Mouse (Mus musculus) neural tube, embryonic 11.5 days (tissue): Measurements from ENCODE around the gene Npas1. TPM values are rescaled to one million over a fixed set of nuclear protein-coding genes. Genes with fewer than 3 reads are reported as not detected.

Experiments used
- ATAC-seq: fragments of 200-750 bp; cut with Nextera tagmentation; 2 replicates; pipeline ENCODE4 v1.8.0; 2017; ENCODE audit warnings: moderate number of reproducible peaks, mild to moderate bottlenecking, moderate TSS enrichment, moderate library complexity; ENCODE audit not compliant: insufficient read depth, low FRiP score, low TSS enrichment
- DNase-seq: peaks from one replicate; pipeline ENCODE4 v3.0.0-alpha.2; 2015; ENCODE audit warnings: low spot score
- H3K27ac ChIP-seq: fragments of 300-500 bp; sonication (generic); 2 replicates; pipeline ENCODE4 v1.5.1; 2014; ENCODE audit warnings: low read depth, mild to moderate bottlenecking, low read length
- H3K27me3 ChIP-seq: fragments of 300-500 bp; sonication (generic); 2 replicates; pipeline ENCODE4 v1.6.1; 2014; ENCODE audit warnings: mild to moderate bottlenecking, low read length, mixed read lengths; ENCODE audit not compliant: control insufficient read depth, insufficient read depth
- H3K36me3 ChIP-seq: fragments of 300-500 bp; sonication (generic); 2 replicates; pipeline ENCODE4 v1.6.1; 2014; ENCODE audit warnings: mild to moderate bottlenecking, low read length, moderate library complexity, mixed read lengths; ENCODE audit not compliant: control insufficient read depth, insufficient read depth
- H3K4me1 ChIP-seq: fragments of 300-500 bp; sonication (generic); 2 replicates; pipeline ENCODE4 v1.6.1; 2014; ENCODE audit warnings: low read length, mixed read lengths; ENCODE audit not compliant: control insufficient read depth, insufficient read depth
- H3K4me2 ChIP-seq: fragments of 300-500 bp; sonication (generic); 2 replicates; pipeline ENCODE4 v1.6.1; 2014; ENCODE audit warnings: low read depth, mild to moderate bottlenecking, moderate library complexity
- H3K4me3 ChIP-seq: fragments of 300-500 bp; sonication (generic); 2 replicates; pipeline ENCODE4 v1.5.1; 2014; ENCODE audit warnings: low read depth, low read length
- H3K9ac ChIP-seq: fragments of 300-500 bp; sonication (generic); 2 replicates; pipeline ENCODE4 v1.6.1; 2014; ENCODE audit warnings: mild to moderate bottlenecking, low read length
- H3K9me3 ChIP-seq: fragments of 300-500 bp; sonication (generic); 2 replicates; pipeline ENCODE4 v1.6.1; 2016; ENCODE audit warnings: low read length; ENCODE audit not compliant: control insufficient read depth
- WGBS: fragments of 180-500 bp; shearing (Covaris S2); extraction: QIAGEN DNeasy Blood & Tissue Kit; methylation state at CpG from one replicate; pipeline ENCODE4 v1.1.7; 2014; 5-methylcytosine and 5-hydroxymethylcytosine counted together
- polyA plus RNA-seq: library from polyadenylated mRNA; unstranded; fragments of >200 nt; fragmentation: Nextera tagmentation; extraction: Ambion mirVana; gene quantifications from 2 replicates; pipeline ENCODE4 v1.2.1, GENCODE M21; 2014

Npas1 gene
- polyA plus RNA-seq, 1 experiment from 2014 or later = 0.45 TPM

DNA sequence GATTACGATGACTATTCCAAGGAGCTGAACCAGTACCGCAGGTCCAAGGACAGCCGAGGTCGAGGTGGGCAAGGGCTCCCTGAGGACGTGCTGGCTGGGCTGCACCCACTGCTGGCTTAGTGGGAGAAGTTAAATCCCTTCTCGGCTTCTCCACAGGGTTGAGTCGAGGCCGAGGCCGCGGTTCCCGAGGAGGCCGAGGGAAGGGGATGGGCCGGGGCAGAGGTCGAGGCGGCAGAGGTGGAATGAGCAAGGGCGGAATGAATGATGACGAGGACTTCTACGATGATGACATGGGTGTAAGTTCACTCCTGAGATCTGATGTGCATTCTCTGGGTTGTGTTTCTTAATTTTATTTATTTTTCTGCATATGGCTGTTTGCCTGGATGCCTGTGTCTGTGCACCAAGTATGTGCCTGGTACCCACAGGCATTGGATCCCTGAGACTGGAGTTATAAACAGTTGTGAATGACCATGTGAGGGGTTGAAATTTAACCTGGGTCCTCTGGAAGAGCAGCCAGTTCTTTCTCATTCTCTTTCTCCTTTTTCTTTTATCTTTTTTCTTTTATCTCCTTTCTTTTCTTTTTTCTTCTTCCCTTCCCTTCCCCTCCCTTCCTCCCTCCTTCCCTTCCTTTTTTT, 55.2 kb downstream of the Npas1 start:
- Histone ChIP-seq H3K4me2 (no peak overlapping the region), H3K36me3 (peaks cover 52% of the 10 kb centered on the region)
- 92% methylated on average over 18 of the region's 18 CpGs for WGBS

GRCm38 (mm10) chr7:16420493-16421118, 56.9 kb downstream of the Npas1 start:
- 98% methylated on average over 8 of the region's 8 CpGs for WGBS
- H3K4me3 ChIP-seq = no peak overlapping the region
- DNase-seq = no peak
- no peak overlapping the region for H3K4me2 ChIP-seq
- peaks cover 56% of the 10 kb centered on the region for H3K36me3 ChIP-seq
- H3K27me3 ChIP-seq = no peaks in the 10 kb centered on the region
- no peak overlapping the region for H3K27ac ChIP-seq
- no peak for ATAC-seq
- no peak overlapping the region for H3K9ac ChIP-seq
- no peaks in the 10 kb centered on the region for H3K4me1 ChIP-seq
- no peaks in the 10 kb centered on the region for H3K9me3 ChIP-seq

More for the DNA sequence above, 55.2 kb downstream of the Npas1 start:
- Histone ChIP-seq H3K27me3 (no peaks in the 10 kb centered on the region), H3K4me3 (no peak overlapping the region), H3K4me1 (no peaks in the 10 kb centered on the region), H3K9ac (no peak overlapping the region), H3K9me3 (no peaks in the 10 kb centered on the region), H3K27ac (no peak overlapping the region)
- DNase-seq = no peak
- ATAC-seq = no peak

DNA sequence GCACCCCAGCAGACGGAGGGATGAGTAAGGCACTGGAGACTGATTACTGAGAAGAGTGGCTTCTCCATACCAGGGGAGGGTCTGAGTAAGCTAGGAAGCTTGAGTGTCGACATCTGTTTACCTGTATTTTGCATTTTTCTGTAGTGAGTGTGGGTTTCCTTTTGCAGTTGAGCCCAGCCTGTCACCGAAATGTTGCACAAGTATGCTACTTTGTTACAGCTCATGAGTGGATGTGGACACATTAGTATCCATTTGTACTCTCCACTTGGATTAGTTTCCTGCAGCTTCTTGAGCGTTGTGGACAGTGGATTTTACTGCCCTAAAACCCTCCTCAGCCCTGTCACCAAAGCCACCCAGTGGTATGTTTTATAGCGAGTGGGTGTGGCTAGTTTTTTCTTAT, 58.8 kb downstream of the Npas1 start:
- no peak overlapping the region for H3K9ac ChIP-seq
- no peaks in the 10 kb centered on the region for H3K9me3 ChIP-seq
- no peak for ATAC-seq
- no peaks in the 10 kb centered on the region for H3K27me3 ChIP-seq
- no peak overlapping the region for H3K4me2 ChIP-seq
- no peak for DNase-seq
- H3K4me1 ChIP-seq = no peaks in the 10 kb centered on the region
- H3K36me3 ChIP-seq = peaks cover 43% of the 10 kb centered on the region
- 90% methylated on average over 5 of the region's 5 CpGs for WGBS
- no peak overlapping the region for H3K27ac ChIP-seq
- no peak overlapping the region for H3K4me3 ChIP-seq

GRCm38 (mm10) chr7:16417141-16417771, 60.3 kb downstream of the Npas1 start:
- Histone ChIP-seq H3K4me3 (no peak overlapping the region), H3K4me1 (no peaks in the 10 kb centered on the region), H3K27me3 (no peaks in the 10 kb centered on the region), H3K4me2 (no peak overlapping the region), H3K9ac (no peak overlapping the region), H3K27ac (no peak overlapping the region), H3K36me3 (peaks cover 41% of the 10 kb centered on the region), H3K9me3 (no peaks in the 10 kb centered on the region)
- ATAC-seq (no peak), DNase-seq (no peak)
- 92% methylated on average over 10 of the region's 10 CpGs for WGBS

DNA sequence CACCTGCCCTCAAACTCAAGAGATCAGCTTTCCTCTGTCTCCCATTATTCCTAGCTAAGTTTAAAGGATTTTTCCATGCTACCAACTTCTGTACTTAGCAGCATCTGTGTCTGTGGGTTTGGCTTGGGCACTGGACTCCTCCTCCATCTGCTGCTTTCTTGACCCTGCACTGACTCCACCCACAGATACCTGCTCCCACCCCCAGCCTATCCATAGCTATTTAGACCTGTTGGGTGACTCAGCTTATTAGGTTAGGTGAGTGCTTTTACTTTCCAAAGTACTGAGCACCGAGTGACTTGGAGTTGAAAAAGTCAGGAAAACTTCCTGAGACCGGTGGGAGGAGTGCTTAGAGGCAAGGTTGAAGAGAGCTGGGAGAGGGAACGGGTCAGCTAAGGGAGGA, 62.1 kb downstream of the Npas1 start:
- WGBS = 94% methylated on average over 3 of the region's 3 CpGs
- Histone ChIP-seq H3K36me3 (peaks cover 29% of the 10 kb centered on the region), H3K4me1 (no peaks in the 10 kb centered on the region), H3K4me2 (no peak overlapping the region), H3K27ac (no peak overlapping the region), H3K4me3 (no peak overlapping the region), H3K9me3 (no peaks in the 10 kb centered on the region), H3K9ac (no peak overlapping the region), H3K27me3 (no peaks in the 10 kb centered on the region)
- DNase-seq (no peak), ATAC-seq (no peak)

GRCm38 (mm10) chr7:16412930-16413329, 64.6 kb downstream of the Npas1 start:
- no peak overlapping the region for H3K4me3 ChIP-seq
- H3K27me3 ChIP-seq = no peaks in the 10 kb centered on the region
- 85% methylated on average over 2 of the region's 2 CpGs for WGBS
- no peaks in the 10 kb centered on the region for H3K9me3 ChIP-seq
- peaks cover 13% of the 10 kb centered on the region for H3K36me3 ChIP-seq
- H3K4me1 ChIP-seq = no peaks in the 10 kb centered on the region
- no peak for ATAC-seq
- no peak for DNase-seq
- H3K4me2 ChIP-seq = no peak overlapping the region
- no peak overlapping the region for H3K9ac ChIP-seq
- H3K27ac ChIP-seq = no peak overlapping the region

DNA sequence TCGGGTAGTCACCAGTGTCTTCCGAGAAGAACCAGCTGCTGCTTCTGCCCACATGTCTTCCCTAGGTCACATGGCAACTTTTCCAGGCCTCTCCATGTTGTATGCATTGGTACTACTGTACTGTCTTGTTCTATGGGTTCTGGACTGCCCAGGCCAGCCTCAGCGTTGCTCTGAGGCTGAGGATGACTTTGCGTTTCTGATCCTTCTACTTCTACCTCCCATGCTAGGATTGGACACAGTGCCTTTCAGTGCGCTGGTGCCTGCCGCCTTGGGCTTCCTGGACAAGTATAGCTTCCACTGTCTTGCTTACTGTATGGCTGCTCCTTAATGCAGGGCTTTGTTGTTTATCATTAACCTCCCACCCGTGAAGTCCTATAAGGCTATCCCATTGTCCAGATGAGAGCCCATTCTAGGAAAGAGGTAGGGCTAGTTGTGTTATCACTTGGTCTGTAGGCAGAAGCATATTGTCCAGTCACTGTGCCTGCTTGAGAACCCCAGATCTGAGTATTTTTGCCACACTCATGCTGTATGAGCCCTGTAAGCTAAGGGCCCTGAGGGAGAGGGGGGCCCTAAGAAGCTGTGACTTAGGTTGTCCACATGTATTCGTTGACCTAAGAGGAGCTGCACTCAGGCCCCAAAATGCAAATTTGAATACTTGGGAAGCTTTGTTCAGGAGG, 65.2 kb downstream of the Npas1 start:
- H3K9me3 ChIP-seq = no peaks in the 10 kb centered on the region
- no peaks in the 10 kb centered on the region for H3K27me3 ChIP-seq
- ATAC-seq = no peak
- no peak for DNase-seq
- no peak overlapping the region for H3K4me3 ChIP-seq
- no peaks in the 10 kb centered on the region for H3K4me1 ChIP-seq
- H3K36me3 ChIP-seq = peaks cover 11% of the 10 kb centered on the region
- no peak overlapping the region for H3K27ac ChIP-seq
- no peak overlapping the region for H3K9ac ChIP-seq
- H3K4me2 ChIP-seq = no peak overlapping the region
- 91% methylated on average over 8 of the region's 8 CpGs for WGBS

GRCm38 (mm10) chr7:16411100-16411499, 66.4 kb downstream of the Npas1 start:
- Histone ChIP-seq H3K36me3 (no peaks in the 10 kb centered on the region; the same call in 1 of the 2 replicates), H3K9ac (no peak overlapping the region), H3K4me1 (no peaks in the 10 kb centered on the region), H3K4me3 (no peak overlapping the region), H3K27ac (no peak overlapping the region), H3K4me2 (no peak overlapping the region), H3K27me3 (no peaks in the 10 kb centered on the region), H3K9me3 (no peaks in the 10 kb centered on the region)
- 89% methylated on average over 5 of the region's 5 CpGs for WGBS
- DNase-seq (no peak), ATAC-seq (no peak)
